Mouse (Mus musculus): Measurements from ENCODE around the gene Pigp. TPM values are rescaled to one million over a fixed set of nuclear protein-coding genes. Genes with fewer than 3 reads are reported as not detected.
A peak's percentile ranks its signal among the peaks of the same experiment; 100 is the strongest.

Pigp gene
- polyA plus RNA-seq (2015; fragmentation: Nextera tagmentation; extraction: Ambion mirVana): 95.9 and 98.0 TPM in 2 replicates

DNA sequence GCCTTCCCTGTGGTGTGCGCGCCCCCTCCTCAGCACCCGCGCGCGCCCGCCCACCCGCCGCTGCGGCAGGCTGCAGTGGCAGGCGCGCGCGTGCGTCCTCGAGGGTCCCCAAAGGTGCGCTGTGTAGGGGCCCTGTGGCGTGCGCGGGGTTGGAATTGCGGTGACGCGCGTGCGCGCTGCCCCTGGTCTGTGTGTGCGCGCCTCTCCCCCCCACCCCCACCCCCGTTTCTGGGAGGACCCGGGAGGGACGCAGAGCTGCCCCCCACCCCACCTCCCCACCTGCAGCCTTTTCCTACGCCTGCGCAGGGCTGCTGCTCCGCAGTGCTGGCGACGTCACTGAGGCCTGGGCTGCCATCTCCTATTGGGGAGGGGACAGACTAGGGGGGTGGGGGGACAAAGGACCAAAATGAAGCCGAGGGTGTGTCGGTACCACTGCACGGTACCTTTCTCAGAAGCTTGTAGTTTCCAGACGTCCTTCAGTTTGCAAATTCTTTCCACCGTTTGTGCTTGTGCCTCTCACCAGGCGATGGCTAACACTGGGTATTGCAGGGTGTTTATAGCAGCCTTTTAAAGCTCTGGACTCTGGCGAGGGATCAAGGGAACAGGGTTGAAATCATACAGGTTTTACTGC is at the start of gene Pigp:
Gene Pigp, minus strand, starts transcription at position 542 of the 631 bp plus-strand sequence.
- WGBS: under 1% methylated on average over 29 of the region's 43 CpGs
- ATAC-seq (ENCODE audit: borderline replicate concordance, extremely low read depth, low FRiP score, low TSS enrichment): peak; percentile 72
- H3K27ac ChIP-seq: peak within 1 kb of the TSS; percentile 99
- H3K9me3 ChIP-seq: no peaks in the 10 kb centered on the region
- no peaks in the 10 kb centered on the region for H3K27me3 ChIP-seq
- H3K9ac ChIP-seq: peak within 1 kb of the TSS; percentile 91
- H3K4me1 ChIP-seq: peaks cover 24% of the 10 kb centered on the region
- 0 out of 2 replicates have a peak, but pooled peaks cover 5% of the 10 kb centered on the region for H3K36me3 ChIP-seq
- peak within 1 kb of the TSS; percentile 68 for H3K4me2 ChIP-seq
- peak within 1 kb of the TSS; percentile 78 for H3K4me3 ChIP-seq

DNA sequence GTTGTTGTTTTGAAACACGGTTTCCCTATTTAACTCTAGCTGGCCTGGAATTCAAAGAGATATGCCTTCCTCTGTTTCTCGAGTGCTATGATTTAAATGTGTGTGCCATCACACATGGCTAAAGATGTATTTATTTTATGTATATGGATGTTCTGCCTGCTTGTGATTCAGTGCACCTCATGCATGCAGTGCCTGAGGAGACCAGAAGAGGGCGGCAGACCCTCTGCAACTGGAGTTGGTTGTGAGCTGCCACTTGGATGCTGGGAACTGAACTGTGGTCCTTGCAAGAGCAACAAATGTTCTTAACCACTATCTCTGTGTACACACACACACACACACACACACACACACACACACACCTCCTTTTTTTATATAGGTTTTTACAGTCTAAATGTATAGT is 48.9 kb upstream of the Pigp start:
- Histone ChIP-seq H3K4me1 (no peaks in the 10 kb centered on the region), H3K4me2 (no peak overlapping the region), H3K27ac (no peak overlapping the region), H3K9me3 (no peaks in the 10 kb centered on the region), H3K36me3 (peaks cover 69% of the 10 kb centered on the region), H3K27me3 (no peaks in the 10 kb centered on the region), H3K9ac (no peak overlapping the region), H3K4me3 (no peak overlapping the region)
- 95% methylated on average over 3 of the region's 3 CpGs for WGBS
- no peak for ATAC-seq (ENCODE audit: borderline replicate concordance, extremely low read depth, low FRiP score, low TSS enrichment)

GRCm38 (mm10) chr16:94414151-94414550 is 42.5 kb upstream of the Pigp start:
- ATAC-seq (ENCODE audit: borderline replicate concordance, extremely low read depth, low FRiP score, low TSS enrichment): no peak
- no peaks in the 10 kb centered on the region for H3K9me3 ChIP-seq
- WGBS: 91% methylated on average over 6 of the region's 6 CpGs
- peaks cover 39% of the 10 kb centered on the region for H3K36me3 ChIP-seq
- H3K9ac ChIP-seq: no peak overlapping the region
- no peak overlapping the region for H3K4me2 ChIP-seq
- no peak overlapping the region for H3K4me3 ChIP-seq
- H3K27ac ChIP-seq: no peak overlapping the region
- no peaks in the 10 kb centered on the region for H3K27me3 ChIP-seq
- 0 out of 2 replicates have a peak, but pooled peaks cover 10% of the 10 kb centered on the region for H3K4me1 ChIP-seq

DNA sequence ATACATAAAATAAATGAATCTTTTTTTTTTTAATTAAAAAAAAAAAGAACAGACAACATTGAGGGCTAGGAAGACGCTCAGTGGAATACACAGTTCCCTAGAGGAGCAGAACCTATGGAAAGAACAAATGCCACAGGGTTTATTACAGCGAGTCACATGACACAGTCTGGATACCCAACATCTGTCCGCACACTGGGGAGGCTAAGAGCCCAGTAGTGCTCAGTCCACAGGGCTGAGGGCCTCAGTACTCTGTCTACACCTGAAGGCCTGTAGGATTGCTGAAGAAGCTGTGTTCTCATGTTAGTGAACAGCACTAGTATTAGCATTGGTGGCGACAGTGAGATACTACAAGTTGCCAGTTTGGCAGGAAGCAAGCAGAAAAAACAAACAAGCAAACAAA is 41.1 kb upstream of the Pigp start:
- Histone ChIP-seq H3K27ac (no peak overlapping the region), H3K9ac (no peak overlapping the region), H3K36me3 (peaks cover 33% of the 10 kb centered on the region), H3K27me3 (no peaks in the 10 kb centered on the region), H3K4me1 (0 out of 2 replicates have a peak, but pooled peaks cover 10% of the 10 kb centered on the region), H3K4me3 (no peak overlapping the region), H3K9me3 (no peaks in the 10 kb centered on the region), H3K4me2 (no peak overlapping the region)
- ATAC-seq (ENCODE audit: borderline replicate concordance, extremely low read depth, low FRiP score, low TSS enrichment): no peak
- WGBS: 94% methylated on average over 4 of the region's 4 CpGs

DNA sequence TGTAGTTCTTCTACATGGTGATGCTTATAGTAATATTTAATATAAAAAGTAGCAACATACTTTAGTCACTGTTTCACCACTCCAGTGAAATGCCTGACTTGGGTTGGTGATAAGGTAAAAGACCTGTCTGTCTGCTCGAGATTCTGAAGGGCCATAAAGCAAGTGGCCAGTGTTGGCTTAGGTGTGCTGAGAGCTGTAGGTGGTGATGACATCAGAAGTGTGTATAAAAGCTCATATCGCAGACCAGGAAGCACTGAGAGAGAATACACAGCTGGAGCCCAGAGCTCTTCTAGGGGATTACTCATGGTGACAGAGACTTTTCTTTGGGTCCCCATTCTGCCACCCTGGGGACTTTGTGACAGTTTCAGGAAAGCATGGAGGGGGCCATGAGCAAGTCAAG is 40.6 kb upstream of the Pigp start:
- 55% methylated on average over 2 of the region's 2 CpGs for WGBS
- 0 out of 2 replicates have a peak, but pooled peaks cover 10% of the 10 kb centered on the region for H3K4me1 ChIP-seq
- no peaks in the 10 kb centered on the region for H3K27me3 ChIP-seq
- no peaks in the 10 kb centered on the region for H3K9me3 ChIP-seq
- H3K4me3 ChIP-seq: no peak overlapping the region
- H3K27ac ChIP-seq: no peak overlapping the region
- H3K4me2 ChIP-seq: no peak overlapping the region
- H3K36me3 ChIP-seq: peaks cover 32% of the 10 kb centered on the region
- H3K9ac ChIP-seq: no peak overlapping the region
- no peak for ATAC-seq (ENCODE audit: borderline replicate concordance, extremely low read depth, low FRiP score, low TSS enrichment)

- Histone ChIP-seq H3K9ac (no peak overlapping the region), H3K27ac (no peak overlapping the region), H3K4me3 (no peak overlapping the region), H3K27me3 (no peaks in the 10 kb centered on the region), H3K4me2 (no peak overlapping the region), H3K36me3 (peaks cover 30% of the 10 kb centered on the region), H3K9me3 (no peaks in the 10 kb centered on the region), H3K4me1 (0 out of 2 replicates have a peak, but pooled peaks cover 10% of the 10 kb centered on the region)
- 61% methylated on average over 3 of the region's 3 CpGs for WGBS
- ATAC-seq (ENCODE audit: borderline replicate concordance, extremely low read depth, low FRiP score, low TSS enrichment): no peak
Observed at GRCm38 (mm10) chr16:94411287-94411686, 39.6 kb upstream of the Pigp start.

DNA sequence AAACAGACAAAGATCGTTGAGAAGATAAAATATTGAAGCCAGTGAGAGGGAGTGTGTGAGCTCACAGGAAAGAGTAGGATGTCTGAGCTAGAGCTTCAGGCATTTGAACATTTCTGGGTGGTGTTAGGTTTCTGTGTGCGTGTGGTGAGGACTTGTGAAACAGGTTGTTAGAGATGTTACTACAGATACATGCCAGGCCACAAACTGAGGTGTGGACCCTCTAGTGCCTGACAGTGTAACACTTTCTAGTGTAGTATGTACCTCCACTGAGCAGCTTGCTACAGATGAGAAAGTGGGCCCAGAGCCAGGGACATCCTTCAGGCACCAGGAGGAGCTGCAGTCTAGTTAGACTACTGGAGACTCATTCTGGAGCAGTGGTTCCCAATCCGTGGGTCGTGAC is 30.5 kb upstream of the Pigp start:
- Histone ChIP-seq H3K36me3 (peaks cover 11% of the 10 kb centered on the region; the same call in 1 of the 2 replicates), H3K4me3 (no peak overlapping the region), H3K4me1 (no peaks in the 10 kb centered on the region), H3K27me3 (no peaks in the 10 kb centered on the region), H3K9ac (no peak overlapping the region), H3K9me3 (no peaks in the 10 kb centered on the region), H3K27ac (no peak overlapping the region), H3K4me2 (no peak overlapping the region)
- 68% methylated on average over 4 of the region's 4 CpGs for WGBS
- ATAC-seq (ENCODE audit: borderline replicate concordance, extremely low read depth, low FRiP score, low TSS enrichment): no peak

DNA sequence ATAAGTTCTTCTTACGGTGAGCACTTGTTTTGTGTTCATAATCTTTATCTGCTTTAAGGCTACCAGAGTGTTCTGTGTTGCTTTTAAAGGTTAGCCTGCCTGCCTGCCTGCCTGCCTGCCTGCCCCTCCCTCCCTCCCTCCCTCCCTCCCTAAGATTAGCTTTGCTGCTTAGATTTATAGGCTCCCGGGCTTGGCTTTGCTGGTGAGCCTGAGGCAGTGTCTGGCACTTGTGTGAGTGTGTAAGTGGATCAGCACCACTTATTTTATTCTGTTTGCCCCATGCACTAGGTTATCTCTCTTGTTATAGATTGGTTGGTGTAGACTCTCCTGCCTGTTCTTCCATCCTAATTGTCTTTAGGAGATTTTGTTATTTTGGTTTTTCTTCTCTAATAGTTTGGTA is 30.0 kb upstream of the Pigp start:
- ATAC-seq (ENCODE audit: borderline replicate concordance, extremely low read depth, low FRiP score, low TSS enrichment): no peak
- Histone ChIP-seq H3K9me3 (no peaks in the 10 kb centered on the region), H3K27ac (no peak overlapping the region), H3K4me2 (no peak overlapping the region), H3K36me3 (peaks cover 11% of the 10 kb centered on the region; the same call in 1 of the 2 replicates), H3K4me1 (no peaks in the 10 kb centered on the region), H3K27me3 (no peaks in the 10 kb centered on the region), H3K4me3 (no peak overlapping the region), H3K9ac (no peak overlapping the region)
- 36% methylated on average over 2 of the region's 2 CpGs for WGBS

GRCm38 (mm10) chr16:94399141-94399540 is 27.5 kb upstream of the Pigp start:
- no peak for ATAC-seq (ENCODE audit: borderline replicate concordance, extremely low read depth, low FRiP score, low TSS enrichment)
- WGBS: 78% methylated on average over 2 of the region's 2 CpGs
- H3K9me3 ChIP-seq: no peaks in the 10 kb centered on the region

DNA sequence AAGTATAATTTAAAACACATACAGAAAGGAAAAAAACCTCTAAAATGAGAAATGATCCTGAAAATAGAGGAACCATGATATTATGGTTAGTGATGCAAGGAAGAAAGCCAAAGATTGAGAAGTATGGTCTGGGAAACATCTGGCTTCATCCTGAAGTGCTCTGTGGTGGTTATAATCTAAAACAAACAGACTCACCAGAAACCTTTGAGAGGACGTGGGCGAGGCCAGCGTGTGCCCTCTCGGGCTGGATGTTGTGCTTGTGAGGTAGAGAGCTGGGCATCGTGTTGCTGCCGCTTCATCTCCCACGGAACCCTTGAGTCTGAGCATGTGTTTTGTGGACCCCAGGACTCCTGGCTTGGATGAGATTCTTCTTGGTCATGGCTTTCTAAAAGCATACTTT is 25.0 kb upstream of the Pigp start:
- ATAC-seq (ENCODE audit: borderline replicate concordance, extremely low read depth, low FRiP score, low TSS enrichment): no peak
- no peaks in the 10 kb centered on the region for H3K27me3 ChIP-seq
- WGBS: 71% methylated on average over 7 of the region's 7 CpGs
- no peaks in the 10 kb centered on the region for H3K4me1 ChIP-seq
- no peak overlapping the region for H3K9ac ChIP-seq
- no peak overlapping the region for H3K27ac ChIP-seq
- no peaks in the 10 kb centered on the region for H3K9me3 ChIP-seq
- H3K4me3 ChIP-seq: no peak overlapping the region
- no peak overlapping the region for H3K4me2 ChIP-seq
- H3K36me3 ChIP-seq: peaks cover 8% of the 10 kb centered on the region; the same call in 1 of the 2 replicates

More at GRCm38 (mm10) chr16:94399141-94399540, 27.5 kb upstream of the Pigp start:
- Histone ChIP-seq H3K27me3 (no peaks in the 10 kb centered on the region), H3K9ac (no peak overlapping the region), H3K4me2 (no peak overlapping the region), H3K4me1 (no peaks in the 10 kb centered on the region), H3K36me3 (peaks cover 13% of the 10 kb centered on the region; the same call in 1 of the 2 replicates), H3K27ac (no peak overlapping the region), H3K4me3 (no peak overlapping the region)

DNA sequence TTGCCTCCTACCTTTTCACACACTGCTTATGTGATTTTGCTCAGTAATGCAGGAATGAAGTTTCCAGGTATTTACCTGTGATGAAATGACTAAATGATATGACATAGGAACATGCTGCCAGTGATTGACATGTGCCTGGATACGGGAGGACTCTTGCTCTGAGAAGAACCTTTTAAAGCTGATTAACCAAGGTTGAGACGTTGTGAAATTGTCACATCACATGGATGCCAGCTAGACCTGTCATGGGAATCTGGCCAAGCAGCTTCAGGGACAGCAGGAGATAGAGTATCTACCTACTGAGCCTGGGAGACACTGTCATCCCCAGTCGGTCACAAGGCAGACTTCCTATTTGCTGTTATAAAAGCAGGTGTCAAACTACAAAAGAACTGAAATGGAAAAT is 23.4 kb upstream of the Pigp start:
- Histone ChIP-seq H3K4me2 (no peak overlapping the region), H3K9me3 (no peaks in the 10 kb centered on the region), H3K27ac (no peak overlapping the region), H3K9ac (no peak overlapping the region), H3K4me1 (no peaks in the 10 kb centered on the region), H3K27me3 (no peaks in the 10 kb centered on the region), H3K36me3 (peaks cover 8% of the 10 kb centered on the region; the same call in 1 of the 2 replicates), H3K4me3 (no peak overlapping the region)
- WGBS: 73% methylated on average over 3 of the region's 3 CpGs
- ATAC-seq (ENCODE audit: borderline replicate concordance, extremely low read depth, low FRiP score, low TSS enrichment): no peak

GRCm38 (mm10) chr16:94392299-94392698 is 20.7 kb upstream of the Pigp start:
- ATAC-seq (ENCODE audit: borderline replicate concordance, extremely low read depth, low FRiP score, low TSS enrichment): no peak
- no peak overlapping the region for H3K9ac ChIP-seq
- 77% methylated on average over 4 of the region's 4 CpGs for whole genome bisulfite sequencing

More at GRCm38 (mm10) chr16:94392299-94392698, 20.7 kb upstream of the Pigp start:
- Histone ChIP-seq H3K4me2 (no peak overlapping the region), H3K36me3 (peaks cover 8% of the 10 kb centered on the region; the same call in 1 of the 2 replicates), H3K9me3 (no peaks in the 10 kb centered on the region), H3K4me1 (no peaks in the 10 kb centered on the region), H3K27ac (no peak overlapping the region), H3K27me3 (no peaks in the 10 kb centered on the region), H3K4me3 (no peak overlapping the region)
